In genomic region chr9:110873681-110874659, GRCm38 (mm10) we compare ENCODE assay signal across 8 mouse cellular contexts. TPM values are rescaled to one million over a fixed set of nuclear protein-coding genes. Genes with fewer than 3 reads are reported as not detected.
DNase-seq lines count a peak whose midpoint lies in the region; ATAC-seq and TF ChIP-seq lines count a peak whose summit lies in the region.

No protein-coding gene starts in this region.

- H3K4me1 ChIP-seq in ES-Bruce4 (ENCODE audit: control insufficient read depth, insufficient read depth, low read length) = no peaks in the 10 kb centered on the region
- peaks cover 22% of the 10 kb centered on the region for H3K4me1 ChIP-seq in embryonic facial prominence, embryonic 13.5 days
- H3K4me1 ChIP-seq in midbrain, embryonic 10.5 days = peaks cover 28% of the 10 kb centered on the region

- H3K4me2 ChIP-seq in embryonic facial prominence, embryonic 13.5 days = peak overlapping the region; percentile 59

- H3K9me3 ChIP-seq in ES-Bruce4 (replicated peaks; ENCODE audit: control insufficient read depth, insufficient read depth, low read length, poor library complexity, severe bottlenecking) = no peaks in the 10 kb centered on the region
- no peaks in the 10 kb centered on the region for H3K9me3 ChIP-seq in embryonic facial prominence, embryonic 13.5 days
- H3K9me3 ChIP-seq in midbrain, embryonic 10.5 days (replicated peaks) = no peaks in the 10 kb centered on the region

- ATAC-seq in embryonic facial prominence, embryonic 13.5 days (ENCODE audit: insufficient number of reproducible peaks, insufficient read depth, low FRiP score, low TSS enrichment, low read depth) = 0 out of 2 replicates have a peak, but pooled peaks have one; percentile 22
- ATAC-seq in activated CD4-positive, CD25-positive, alpha-beta regulatory T cell, adult 4 months = no peak

- no peak for TF ChIP-seq POLR2A in ES-Bruce4 (IDR thresholded peaks at IDR 0.05; ENCODE audit: insufficient read depth, low read length)

- H3K36me3 ChIP-seq in ES-Bruce4 (ENCODE audit: control insufficient read depth, insufficient read depth, low read length, poor library complexity, severe bottlenecking) = no peaks in the 10 kb centered on the region
- H3K36me3 ChIP-seq in embryonic facial prominence, embryonic 13.5 days = no peaks in the 10 kb centered on the region
- H3K36me3 ChIP-seq in midbrain, embryonic 10.5 days = no peaks in the 10 kb centered on the region

- no peak overlapping the region for H3K27ac ChIP-seq in gastrocnemius, adult 2 months
- no peak overlapping the region for H3K27ac ChIP-seq in ES-Bruce4 (ENCODE audit: insufficient read depth, low read length)
- H3K27ac ChIP-seq in embryonic facial prominence, embryonic 13.5 days = no peak overlapping the region
- peak overlapping the region; percentile 52 for H3K27ac ChIP-seq in midbrain, embryonic 10.5 days (replicated peaks)

- no peaks in the 10 kb centered on the region for H3K27me3 ChIP-seq in ES-Bruce4 (ENCODE audit: control insufficient read depth, insufficient read depth, low read length, poor library complexity, severe bottlenecking)
- H3K27me3 ChIP-seq in embryonic facial prominence, embryonic 13.5 days = peaks cover 48% of the 10 kb centered on the region
- peaks cover 77% of the 10 kb centered on the region for H3K27me3 ChIP-seq in midbrain, embryonic 10.5 days (ENCODE audit: low read depth, poor library complexity, severe bottlenecking)

- DNase-seq in gastrocnemius, adult 2 months = no peak
- DNase-seq in gastrocnemius, adult 8-10 months (ENCODE audit: low spot score in 2 of 2) = no peak
- DNase-seq in kidney, adult 18-20 months = peak; percentile 43
- DNase-seq in midbrain, embryonic 10.5 days (ENCODE audit: low spot score) = peak; percentile 35
- DNase-seq in thymus, postnatal 25 days = peak; percentile 59

- no peak for TF ChIP-seq EP300 in ES-Bruce4 (IDR thresholded peaks at IDR 0.05; ENCODE audit: insufficient read depth, low read depth, low read length)

- H3K9ac ChIP-seq in ES-Bruce4 (ENCODE audit: low read depth, poor library complexity, severe bottlenecking) = peak overlapping the region; percentile 38
- peak overlapping the region; percentile 52 for H3K9ac ChIP-seq in embryonic facial prominence, embryonic 13.5 days

- intact Hi-C loops in gastrocnemius, adult 2 months (cut with DNase I) = loop anchor here (5.0 kb wide), 1 partner anchor 462 kb away; no protein-coding TSS in a partner anchor

- WGBS in embryonic facial prominence, embryonic 13.5 days = 10% methylated on average over 34 of the region's 40 CpGs
- 7% methylated on average over 40 of the region's 40 CpGs for WGBS in midbrain, embryonic 10.5 days

- TF ChIP-seq CTCF in gastrocnemius, adult 2 months (IDR thresholded peaks at IDR 0.05) = no peak
- TF ChIP-seq CTCF in ES-Bruce4 (IDR thresholded peaks at IDR 0.05; ENCODE audit: low read depth, low read length) = no peak

- H3K4me3 ChIP-seq in gastrocnemius, adult 2 months = peak overlapping the region; percentile 1; the same call in 1 of the 2 replicates
- H3K4me3 ChIP-seq in ES-Bruce4 (ENCODE audit: low read depth, low read length) = peak overlapping the region; percentile 55
- H3K4me3 ChIP-seq in embryonic facial prominence, embryonic 13.5 days = peak overlapping the region; percentile 37
- peak overlapping the region; percentile 48 for H3K4me3 ChIP-seq in midbrain, embryonic 10.5 days

RNA-seq across cellular contexts. Expression of gene Als2cl, which starts 5.7 kb away (rescaled TPM):
- 1 to 10 TPM; 3.7 to 7.5 TPM for total RNA-seq in gastrocnemius, adult 2 months (2021)
- 1 to 10 TPM; 2.6 to 3.2 (median 2.9) TPM for total RNA-seq in gastrocnemius, adult 8-10 months (2022)
- 17.4 and 18.1 TPM in 2 replicates for polyA plus RNA-seq in ES-Bruce4 (2011; ENCODE audit: insufficient read depth, insufficient read length, low read depth, missing spikeins)
- 4.3 and 4.6 TPM in 2 replicates for polyA plus RNA-seq in embryonic facial prominence, embryonic 13.5 days (2015; fragmentation: Nextera tagmentation; extraction: Ambion mirVana)
- 0.78 and 0.83 TPM in 2 replicates for polyA plus RNA-seq in midbrain, embryonic 10.5 days (2016; fragmentation: Nextera tagmentation; extraction: Ambion mirVana)
- polyA plus RNA-seq in activated CD4-positive, CD25-positive, alpha-beta regulatory T cell, adult 4 months (2017; shearing (Covaris generic)) = 10 to 100 TPM in 1 of 2 experiments, 1 to 10 TPM in 1; 9.8 to 10.3 TPM

RNA-seq across cellular contexts. Expression of gene Tmie, which starts 5.9 kb away (rescaled TPM):
- under 1 TPM; 0.41 to 0.70 TPM for total RNA-seq in gastrocnemius, adult 2 months (2021)
- under 1 TPM; 0.41 to 0.81 (median 0.64) TPM for total RNA-seq in gastrocnemius, adult 8-10 months (2022)
- polyA plus RNA-seq in ES-Bruce4 (2011; ENCODE audit: insufficient read depth, insufficient read length, low read depth, missing spikeins) = 1.6 and 3.1 TPM in 2 replicates
- 2.3 and 2.4 TPM in 2 replicates for polyA plus RNA-seq in embryonic facial prominence, embryonic 13.5 days (2015; fragmentation: Nextera tagmentation; extraction: Ambion mirVana)
- 0.06 and 0.11 TPM in 2 replicates for polyA plus RNA-seq in midbrain, embryonic 10.5 days (2016; fragmentation: Nextera tagmentation; extraction: Ambion mirVana)
- 1 to 10 TPM in 1 of 2 experiments, under 1 TPM in 1; 0.90 to 2.2 TPM for polyA plus RNA-seq in activated CD4-positive, CD25-positive, alpha-beta regulatory T cell, adult 4 months (2017; shearing (Covaris generic))

RNA-seq across cellular contexts. Expression of gene Prss50, which starts 16.2 kb away (rescaled TPM):
- not detected for total RNA-seq in gastrocnemius, adult 2 months (2021)
- total RNA-seq in gastrocnemius, adult 8-10 months (2022) = not detected
- polyA plus RNA-seq in ES-Bruce4 (2011; ENCODE audit: insufficient read depth, insufficient read length, low read depth, missing spikeins) = 1.9 and 2.7 TPM in 2 replicates
- 0.14 and 0.48 TPM in 2 replicates for polyA plus RNA-seq in embryonic facial prominence, embryonic 13.5 days (2015; fragmentation: Nextera tagmentation; extraction: Ambion mirVana)
- polyA plus RNA-seq in midbrain, embryonic 10.5 days (2016; fragmentation: Nextera tagmentation; extraction: Ambion mirVana) = 0.35 and 0.85 TPM in 2 replicates
- polyA plus RNA-seq in activated CD4-positive, CD25-positive, alpha-beta regulatory T cell, adult 4 months (2017; shearing (Covaris generic)) = not detected

RNA-seq across cellular contexts. Expression of gene Prss46, which starts 29.7 kb away (rescaled TPM):
- total RNA-seq in gastrocnemius, adult 2 months (2021) = not detected
- total RNA-seq in gastrocnemius, adult 8-10 months (2022) = not detected
- not detected in 2 replicates for polyA plus RNA-seq in ES-Bruce4 (2011; ENCODE audit: insufficient read depth, insufficient read length, low read depth, missing spikeins)
- not detected in 2 replicates for polyA plus RNA-seq in embryonic facial prominence, embryonic 13.5 days (2015; fragmentation: Nextera tagmentation; extraction: Ambion mirVana)
- polyA plus RNA-seq in midbrain, embryonic 10.5 days (2016; fragmentation: Nextera tagmentation; extraction: Ambion mirVana) = not detected in 2 replicates
- polyA plus RNA-seq in activated CD4-positive, CD25-positive, alpha-beta regulatory T cell, adult 4 months (2017; shearing (Covaris generic)) = not detected

RNA-seq across cellular contexts. Expression of gene Prss45, which starts 39.6 kb away (rescaled TPM):
- total RNA-seq in gastrocnemius, adult 2 months (2021) = not detected
- not detected for total RNA-seq in gastrocnemius, adult 8-10 months (2022)
- 0.66 TPM in 1 of 2 replicates, not detected in the other for polyA plus RNA-seq in ES-Bruce4 (2011; ENCODE audit: insufficient read depth, insufficient read length, low read depth, missing spikeins)
- polyA plus RNA-seq in embryonic facial prominence, embryonic 13.5 days (2015; fragmentation: Nextera tagmentation; extraction: Ambion mirVana) = not detected in 2 replicates
- polyA plus RNA-seq in midbrain, embryonic 10.5 days (2016; fragmentation: Nextera tagmentation; extraction: Ambion mirVana) = not detected in 2 replicates
- polyA plus RNA-seq in activated CD4-positive, CD25-positive, alpha-beta regulatory T cell, adult 4 months (2017; shearing (Covaris generic)) = not detected

Comparison
In these comparisons a context has a peak if more than half of its experiments do, and no peak if none do; other contexts are left out.
1. DNase-seq: peak in kidney, adult 18-20 months (single experiment), midbrain, embryonic 10.5 days (single experiment) and thymus, postnatal 25 days (single experiment); none in gastrocnemius, adult 2 months (single experiment) and gastrocnemius, adult 8-10 months (0 of 2).
2. H3K4me3 ChIP-seq: peak in every context shown above with its lines; median percentile 55 in ES-Bruce4; 48 in midbrain, embryonic 10.5 days; 37 in embryonic facial prominence, embryonic 13.5 days; 1 in gastrocnemius, adult 2 months.